Comparison of ENCODE assay signal across 10 mouse cellular contexts in genomic region chr11:44002716-44003522, GRCm38 (mm10).
DNase-seq lines count a peak whose midpoint lies in the region; ATAC-seq and TF ChIP-seq lines count a peak whose summit lies in the region.
"Had no signal": no experiment of that assay in that cellular context is flagged by ENCODE, and none has a peak within 500 bp of the region (broad histone marks: within the 10 kb centered on the region; RNA-seq: fewer than 3 reads in every experiment).

No protein-coding gene starts in this region.

- no peak for TF ChIP-seq CTCF in layer of hippocampus, adult 2 months (conservative IDR thresholded peaks at IDR 0.05)
- no peak for TF ChIP-seq CTCF in stomach, postnatal 0 days (IDR thresholded peaks at IDR 0.05; ENCODE audit: low read depth)

- no peak overlapping the region for H3K27ac ChIP-seq in neural tube, embryonic 15.5 days (replicated peaks)
- H3K27ac ChIP-seq in layer of hippocampus, adult 2 months: no peak overlapping the region
- no peak overlapping the region for H3K27ac ChIP-seq in stomach, postnatal 0 days (replicated peaks)
- H3K27ac ChIP-seq: limb, embryonic 15.5 days had no signal

- H3K27me3 ChIP-seq in neural tube, embryonic 15.5 days (replicated peaks): no peaks in the 10 kb centered on the region
- H3K27me3 ChIP-seq in stomach, postnatal 0 days (ENCODE audit: control insufficient read depth, insufficient read depth, low read length): no peaks in the 10 kb centered on the region
- H3K27me3 ChIP-seq: CH12.LX; limb, embryonic 15.5 days had no signal

- no peak for TF ChIP-seq EP300 in stomach, postnatal 0 days (optimal IDR thresholded peaks at IDR 0.05)

- peak; percentile 92 for DNase-seq in heart, adult 11 months
- no peak for DNase-seq in heart, postnatal 25 days (ENCODE audit: low spot score)
- DNase-seq in neural tube, embryonic 10.5 days (ENCODE audit: extremely low spot score, low spot score): no peak
- peak; percentile 49 to 56 for DNase-seq in layer of hippocampus, adult 2 months (ENCODE audit: low spot score in 2 of 2)
- peak; percentile 25 for DNase-seq in stomach, postnatal 0 days (ENCODE audit: low spot score)
- no peak for DNase-seq in thymus, postnatal 36 days
- DNase-seq in left cerebral cortex, postnatal 14 days (ENCODE audit: low spot score in 2 of 2): no peak

- no peaks in the 10 kb centered on the region for H3K9me3 ChIP-seq in neural tube, embryonic 15.5 days (replicated peaks)
- no peaks in the 10 kb centered on the region for H3K9me3 ChIP-seq in stomach, postnatal 0 days (ENCODE audit: control insufficient read depth, low read length)
- H3K9me3 ChIP-seq: limb, embryonic 15.5 days had no signal

- WGBS in neural tube, embryonic 15.5 days: 55% methylated on average over 6 of the region's 6 CpGs
- WGBS in stomach, postnatal 0 days: 42% methylated on average over 6 of the region's 6 CpGs

- H3K9ac ChIP-seq in neural tube, embryonic 15.5 days (replicated peaks): no peak overlapping the region
- H3K9ac ChIP-seq in stomach, postnatal 0 days (ENCODE audit: low read length): no peak overlapping the region
- H3K9ac ChIP-seq: limb, embryonic 15.5 days had no signal

- intact Hi-C loops in heart, postnatal 25 days (cut with DNase I): no loop called here
- intact Hi-C loops in left cerebral cortex, postnatal 14 days (cut with DNase I): no loop called here

- peak; percentile 35; the same call in 1 of the 2 replicates for ATAC-seq in neural tube, embryonic 15.5 days (ENCODE audit: low FRiP score)
- ATAC-seq in stomach, postnatal 0 days (ENCODE audit: low FRiP score, low TSS enrichment): no peak

- H3K4me1 ChIP-seq in neural tube, embryonic 15.5 days: 0 out of 2 replicates have a peak, but pooled peaks cover 8% of the 10 kb centered on the region
- H3K4me1 ChIP-seq in stomach, postnatal 0 days (replicated peaks; ENCODE audit: control insufficient read depth, insufficient read depth): no peaks in the 10 kb centered on the region

- H3K4me3 ChIP-seq in neural tube, embryonic 15.5 days (replicated peaks): no peak overlapping the region
- no peak overlapping the region for H3K4me3 ChIP-seq in layer of hippocampus, adult 2 months
- no peak overlapping the region for H3K4me3 ChIP-seq in stomach, postnatal 0 days (ENCODE audit: low read depth, low read length)
- H3K4me3 ChIP-seq: limb, embryonic 15.5 days had no signal

- H3K4me2 ChIP-seq in neural tube, embryonic 15.5 days: no peak overlapping the region
- H3K4me2 ChIP-seq in stomach, postnatal 0 days (replicated peaks; ENCODE audit: low read depth): no peak overlapping the region
- H3K4me2 ChIP-seq: limb, embryonic 15.5 days had no signal

- H3K36me3 ChIP-seq in neural tube, embryonic 15.5 days: no peaks in the 10 kb centered on the region
- no peaks in the 10 kb centered on the region for H3K36me3 ChIP-seq in stomach, postnatal 0 days (ENCODE audit: control insufficient read depth, insufficient read depth, low read length)
- H3K36me3 ChIP-seq: limb, embryonic 15.5 days had no signal

Comparison
In these comparisons a context has a peak if more than half of its experiments do, and no peak if none do; other contexts are left out.
1. DNase-seq: peak in heart, adult 11 months (single experiment), layer of hippocampus, adult 2 months (2 of 2) and stomach, postnatal 0 days (single experiment); none in heart, postnatal 25 days (single experiment), neural tube, embryonic 10.5 days (single experiment), thymus, postnatal 36 days (0 of 2) and left cerebral cortex, postnatal 14 days (0 of 2).